ENCODE assay signal across 7 mouse cellular contexts in the genomic region with DNA sequence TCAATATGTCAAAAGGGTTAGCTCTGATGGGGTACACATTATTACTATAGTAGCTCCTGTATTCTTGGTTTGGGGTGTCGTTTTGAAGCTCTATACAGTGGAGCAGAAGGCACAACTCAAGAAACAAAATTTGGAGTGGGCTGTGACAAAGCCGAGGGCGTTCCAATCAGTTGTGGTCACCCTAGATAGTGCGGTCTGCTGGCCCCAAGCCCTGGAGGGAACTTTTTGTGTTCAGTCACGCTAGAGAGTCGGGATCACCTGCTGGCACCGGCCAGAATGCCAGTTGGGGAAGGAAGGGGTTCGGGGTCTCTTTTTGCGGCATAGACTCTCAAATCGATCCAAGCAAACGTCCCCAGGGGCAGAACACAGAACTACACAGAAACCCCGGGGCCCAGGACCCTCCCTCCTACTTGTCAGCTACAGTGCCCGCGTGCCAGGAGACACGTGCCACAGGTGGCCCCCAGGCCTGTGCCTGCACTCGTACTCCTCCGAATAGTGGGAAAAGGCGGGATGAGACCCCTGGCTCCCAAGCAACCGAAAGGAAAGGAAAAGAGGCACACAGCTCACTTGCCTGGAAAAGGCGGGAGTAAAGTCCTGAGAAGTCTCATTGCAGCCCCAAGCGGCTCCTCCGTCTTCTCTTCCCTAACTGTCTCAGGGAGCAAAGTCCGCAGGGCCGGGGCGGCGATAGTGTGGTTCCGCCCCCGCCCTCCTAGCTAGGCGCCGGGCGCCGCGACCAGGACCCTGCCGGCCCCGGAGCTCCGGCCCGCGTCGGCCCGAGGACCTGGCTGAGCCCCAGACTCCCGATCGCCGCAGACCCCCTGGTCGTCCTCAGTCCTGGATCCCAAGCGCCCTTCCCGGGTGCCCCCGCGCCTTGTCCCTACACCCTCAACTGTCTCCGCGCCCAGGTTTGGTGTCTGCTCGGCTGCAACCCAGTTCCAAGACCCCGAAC. TPM values are rescaled to one million over a fixed set of nuclear protein-coding genes. Genes with fewer than 3 reads are reported as not detected.
DNase-seq lines count a peak whose midpoint lies in the region; ATAC-seq and TF ChIP-seq lines count a peak whose summit lies in the region.

No protein-coding gene starts in this region.

- H3K4me3 ChIP-seq in E14TG2a.4 (replicated peaks; ENCODE audit: low read length), result peak overlapping the region; percentile 89
- peak overlapping the region; percentile 59 for H3K4me3 ChIP-seq in forebrain, embryonic 13.5 days
- H3K4me3 ChIP-seq in limb, embryonic 10.5 days, result peak overlapping the region; percentile 73
- peak overlapping the region; percentile 64 for H3K4me3 ChIP-seq in midbrain, embryonic 11.5 days (ENCODE audit: low read depth, low read length)
- peak overlapping the region; percentile 68 for H3K4me3 ChIP-seq in stomach, embryonic 14.5 days (ENCODE audit: low read depth, low read length)

- WGBS in forebrain, embryonic 13.5 days, result under 1% methylated on average over 50 of the region's 52 CpGs
- whole genome bisulfite sequencing in limb, embryonic 10.5 days, result 2% methylated on average over 52 of the region's 52 CpGs
- WGBS in midbrain, embryonic 11.5 days, result under 1% methylated on average over 52 of the region's 52 CpGs
- WGBS in stomach, embryonic 14.5 days, result under 1% methylated on average over 52 of the region's 52 CpGs

- H3K9me3 ChIP-seq in E14TG2a.4 (ENCODE audit: low read length), result peaks cover 5% of the 10 kb centered on the region
- H3K9me3 ChIP-seq in forebrain, embryonic 13.5 days (replicated peaks), result no peaks in the 10 kb centered on the region
- H3K9me3 ChIP-seq in limb, embryonic 10.5 days (replicated peaks), result no peaks in the 10 kb centered on the region
- no peaks in the 10 kb centered on the region for H3K9me3 ChIP-seq in midbrain, embryonic 11.5 days (ENCODE audit: control insufficient read depth, low read length)
- no peaks in the 10 kb centered on the region for H3K9me3 ChIP-seq in stomach, embryonic 14.5 days (ENCODE audit: control insufficient read depth, low read depth, low read length)

- no peak for TF ChIP-seq CTCF in E14TG2a.4 (conservative IDR thresholded peaks at IDR 0.05; ENCODE audit: low read length)

- H3K36me3 ChIP-seq in E14TG2a.4 (ENCODE audit: insufficient read depth, low read length), result peaks cover 21% of the 10 kb centered on the region
- H3K36me3 ChIP-seq in forebrain, embryonic 13.5 days (ENCODE audit: poor library complexity, severe bottlenecking), result no peaks in the 10 kb centered on the region
- H3K36me3 ChIP-seq in limb, embryonic 10.5 days, result peaks cover 9% of the 10 kb centered on the region
- H3K36me3 ChIP-seq in midbrain, embryonic 11.5 days (ENCODE audit: control insufficient read depth, insufficient read depth, low read length), result no peaks in the 10 kb centered on the region
- peaks cover 8% of the 10 kb centered on the region for H3K36me3 ChIP-seq in stomach, embryonic 14.5 days (ENCODE audit: control insufficient read depth, insufficient read depth, low read length)

- H3K9ac ChIP-seq in forebrain, embryonic 13.5 days, result peak overlapping the region; percentile 79
- H3K9ac ChIP-seq in midbrain, embryonic 11.5 days (ENCODE audit: low read length), result peak overlapping the region; percentile 83
- peak overlapping the region; percentile 97 for H3K9ac ChIP-seq in stomach, embryonic 14.5 days (replicated peaks; ENCODE audit: low read depth, low read length)

- peak; percentile 77 for ATAC-seq in forebrain, embryonic 13.5 days
- ATAC-seq in midbrain, embryonic 11.5 days (ENCODE audit: low FRiP score), result peak; percentile 81
- peak; percentile 85 for ATAC-seq in stomach, embryonic 14.5 days (ENCODE audit: insufficient number of reproducible peaks, insufficient read depth, low FRiP score, low read depth)

- H3K4me1 ChIP-seq in E14TG2a.4 (replicated peaks; ENCODE audit: low read depth, low read length), result peaks cover 83% of the 10 kb centered on the region
- peaks cover 28% of the 10 kb centered on the region; the same call in 1 of the 2 replicates for H3K4me1 ChIP-seq in forebrain, embryonic 13.5 days
- peaks cover 82% of the 10 kb centered on the region for H3K4me1 ChIP-seq in limb, embryonic 10.5 days
- H3K4me1 ChIP-seq in midbrain, embryonic 11.5 days (ENCODE audit: control insufficient read depth, insufficient read depth, low read length), result peaks cover 9% of the 10 kb centered on the region
- peaks cover 35% of the 10 kb centered on the region for H3K4me1 ChIP-seq in stomach, embryonic 14.5 days (ENCODE audit: control insufficient read depth, insufficient read depth, low read length)

- DNase-seq in adipocyte (ENCODE audit: low spot score), result peak; percentile 44
- peak; percentile 72 to 81 for DNase-seq in heart, postnatal 36 days
- peak; percentile 81 for DNase-seq in limb, embryonic 10.5 days (ENCODE audit: low spot score)
- DNase-seq in midbrain, embryonic 11.5 days (ENCODE audit: low spot score, missing footprints), result peak; percentile 96

- H3K27me3 ChIP-seq in E14TG2a.4 (ENCODE audit: insufficient read depth, low read length), result no peaks in the 10 kb centered on the region
- H3K27me3 ChIP-seq in forebrain, embryonic 13.5 days, result peaks cover 15% of the 10 kb centered on the region
- H3K27me3 ChIP-seq in limb, embryonic 10.5 days (ENCODE audit: low read depth, poor library complexity, severe bottlenecking), result peaks cover 8% of the 10 kb centered on the region
- peaks cover 6% of the 10 kb centered on the region for H3K27me3 ChIP-seq in midbrain, embryonic 11.5 days (ENCODE audit: control insufficient read depth, insufficient read depth, low read length)
- H3K27me3 ChIP-seq in stomach, embryonic 14.5 days (ENCODE audit: control insufficient read depth, insufficient read depth, low read length), result no peaks in the 10 kb centered on the region

- intact Hi-C loops in heart, postnatal 36 days (cut with DNase I), result loop anchor here (1.0 to 2.0 kb wide), 3 partner anchors 79 to 195 kb away; no protein-coding TSS in a partner anchor

- peak overlapping the region; percentile 57 for H3K27ac ChIP-seq in forebrain, embryonic 13.5 days
- peak overlapping the region; percentile 98 for H3K27ac ChIP-seq in limb, embryonic 10.5 days
- no peak overlapping the region for H3K27ac ChIP-seq in midbrain, embryonic 11.5 days (ENCODE audit: low read depth, low read length)
- H3K27ac ChIP-seq in stomach, embryonic 14.5 days (ENCODE audit: low read length), result peak overlapping the region; percentile 94

- peak overlapping the region; percentile 83 for H3K4me2 ChIP-seq in forebrain, embryonic 13.5 days
- H3K4me2 ChIP-seq in midbrain, embryonic 11.5 days, result peak overlapping the region; percentile 97
- peak overlapping the region; percentile 74 for H3K4me2 ChIP-seq in stomach, embryonic 14.5 days (replicated peaks; ENCODE audit: low read depth, low read length)

RNA-seq across cellular contexts. Expression of a gene that starts 0.6 kb away (rescaled TPM):
- polyA plus RNA-seq in forebrain, embryonic 13.5 days (2015; fragmentation: Nextera tagmentation; extraction: Ambion mirVana), result 6.6 and 7.3 TPM in 2 replicates
- 10 to 100 TPM; 18.9 to 24.0 TPM for total RNA-seq in heart, postnatal 36 days (2021)
- 28.2 and 35.6 TPM in 2 replicates for polyA plus RNA-seq in limb, embryonic 10.5 days (2016; fragmentation: Nextera tagmentation; extraction: Ambion mirVana)
- 4.9 and 5.0 TPM in 2 replicates for polyA plus RNA-seq in midbrain, embryonic 11.5 days (2014; fragmentation: Nextera tagmentation; extraction: Ambion mirVana)
- 29.7 and 31.2 TPM in 2 replicates for polyA plus RNA-seq in stomach, embryonic 14.5 days (2014; fragmentation: Nextera tagmentation; extraction: Ambion mirVana)

Comparison
In these comparisons a context has a peak if more than half of its experiments do, and no peak if none do; other contexts are left out.
1. DNase-seq: peak in every context shown above with its lines; median percentile 96 in midbrain, embryonic 11.5 days; 81 in limb, embryonic 10.5 days; 76 in heart, postnatal 36 days; 44 in adipocyte.